Mouse (Mus musculus) mouse embryonic stem cell (cell line): ENCODE measurements around the gene Mt1.
"Not testable (repeated sequence)": the region's sequence is repeated elsewhere in the genome, so short reads cannot be mapped to it uniquely, and the experiment has no call there.

Experiments used
- in situ Hi-C, 2 experiments: fragments of 300-500 bp; cut with MboI; formaldehyde crosslinking; loops; 1 replicate in 1 of 2; 3 replicates in 1 of 2; pipeline ENCODE4 v1.14.3; 2019 to 2020; ENCODE audit warnings: low sequenced_read_pairs in 2 of 2, low pct_unique_long_range_greater_than_20kb in 1 of 2, mixed read lengths in 1 of 2; ENCODE audit not compliant: unreplicated experiment in 1 of 2

Gene Mt1

DNA sequence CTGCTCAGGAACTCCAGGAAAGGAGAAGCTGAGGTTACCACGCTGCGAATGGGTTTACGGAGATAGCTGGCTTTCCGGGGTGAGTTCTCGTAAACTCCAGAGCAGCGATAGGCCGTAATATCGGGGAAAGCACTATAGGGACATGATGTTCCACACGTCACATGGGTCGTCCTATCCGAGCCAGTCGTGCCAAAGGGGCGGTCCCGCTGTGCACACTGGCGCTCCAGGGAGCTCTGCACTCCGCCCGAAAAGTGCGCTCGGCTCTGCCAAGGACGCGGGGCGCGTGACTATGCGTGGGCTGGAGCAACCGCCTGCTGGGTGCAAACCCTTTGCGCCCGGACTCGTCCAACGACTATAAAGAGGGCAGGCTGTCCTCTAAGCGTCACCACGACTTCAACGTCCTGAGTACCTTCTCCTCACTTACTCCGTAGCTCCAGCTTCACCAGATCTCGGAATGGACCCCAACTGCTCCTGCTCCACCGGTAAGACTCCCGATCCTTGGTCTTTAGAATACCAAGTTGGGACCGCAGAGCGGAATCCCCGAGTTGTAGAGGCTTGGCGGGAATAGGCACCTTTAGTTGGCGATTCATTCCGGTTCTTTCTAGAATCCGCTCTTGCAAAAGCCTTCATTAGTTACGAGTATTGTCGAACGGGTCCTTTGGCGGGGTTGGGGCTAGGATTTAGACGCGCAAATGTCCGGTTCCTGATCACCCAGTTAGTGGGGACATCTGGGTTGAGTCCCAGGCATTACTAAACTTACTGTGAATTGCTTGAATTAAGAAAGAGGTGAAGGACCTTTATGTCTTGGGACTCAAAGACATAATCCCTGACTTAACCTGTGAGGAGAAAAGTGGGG lies at the start of gene Mt1:
Mt1 (plus strand) TSS at position 226 of the 856 bp plus-strand sequence.
- in situ Hi-C loops, result no loop called here

DNA sequence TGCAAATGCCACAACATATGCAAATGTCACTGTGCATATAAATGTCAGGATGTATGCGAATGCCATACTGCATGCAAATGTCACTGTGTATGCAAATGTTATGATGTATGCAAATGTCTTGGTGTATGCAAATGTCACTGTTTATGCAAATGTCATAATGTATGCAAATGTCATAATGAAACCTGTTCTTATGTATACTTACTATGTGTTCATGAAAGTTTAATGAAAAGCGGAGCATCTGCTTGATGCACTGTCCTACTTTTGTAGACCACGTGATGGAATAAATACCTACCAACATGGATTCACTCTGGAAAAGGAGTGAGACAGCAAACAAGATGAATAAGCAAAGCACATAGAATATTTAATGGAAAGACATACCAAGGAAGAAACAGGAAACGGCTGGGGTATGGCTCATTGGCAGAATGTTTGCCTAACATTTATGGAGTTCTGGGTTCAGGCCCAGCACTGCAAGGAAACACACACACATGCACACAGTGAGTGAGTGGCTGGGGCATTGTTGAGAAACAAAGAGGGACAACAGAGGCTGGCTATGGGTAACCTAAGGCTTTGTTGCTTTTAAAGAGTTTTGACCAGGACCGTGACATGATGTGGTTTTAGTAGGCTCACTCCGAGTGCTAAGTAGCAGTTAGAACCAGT lies 49.6 kb upstream of the Mt1 start:
- in situ Hi-C loops, result no loop called here

DNA sequence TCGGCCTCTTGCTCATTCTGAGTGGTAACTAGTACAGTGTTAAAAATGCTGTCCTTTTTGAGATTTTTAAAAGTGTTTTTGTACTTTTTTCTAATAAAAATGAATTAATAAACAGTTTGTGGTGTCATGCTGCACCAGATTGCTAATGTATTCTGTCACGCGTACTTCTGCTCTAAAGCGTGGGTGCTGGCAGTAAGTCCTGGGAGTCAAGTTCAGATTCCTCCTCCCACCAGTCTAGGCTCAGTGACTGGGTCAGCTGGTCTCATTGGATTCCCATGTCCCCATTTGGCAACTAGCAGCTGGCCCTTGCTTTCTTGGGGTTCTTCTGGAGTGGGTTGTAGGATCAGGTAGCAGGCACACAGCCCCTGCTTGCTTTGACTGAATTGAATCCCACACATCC lies 48.8 kb upstream of the Mt1 start:
- in situ Hi-C loops, result no loop called here

DNA sequence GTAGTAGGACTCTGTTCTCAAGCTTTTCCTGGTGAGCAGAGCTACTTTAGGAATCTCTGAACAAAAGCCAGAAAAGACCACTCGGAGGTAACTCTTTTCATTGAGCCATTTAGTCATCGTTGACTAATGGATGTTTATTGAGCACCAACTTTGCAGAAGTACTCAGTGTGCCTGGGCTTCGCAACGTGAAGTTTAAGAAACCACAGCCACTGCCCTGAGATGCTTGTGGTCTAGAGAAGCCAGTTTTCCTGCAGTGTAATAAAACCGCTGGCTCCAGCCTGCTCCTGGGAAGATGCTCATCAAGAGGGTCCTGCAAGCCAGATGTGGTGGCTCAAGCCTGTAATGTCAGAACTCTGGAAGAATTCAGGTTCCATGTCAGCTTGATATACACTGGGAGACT lies 46.8 kb upstream of the Mt1 start:
- in situ Hi-C loops, result no loop called here

DNA sequence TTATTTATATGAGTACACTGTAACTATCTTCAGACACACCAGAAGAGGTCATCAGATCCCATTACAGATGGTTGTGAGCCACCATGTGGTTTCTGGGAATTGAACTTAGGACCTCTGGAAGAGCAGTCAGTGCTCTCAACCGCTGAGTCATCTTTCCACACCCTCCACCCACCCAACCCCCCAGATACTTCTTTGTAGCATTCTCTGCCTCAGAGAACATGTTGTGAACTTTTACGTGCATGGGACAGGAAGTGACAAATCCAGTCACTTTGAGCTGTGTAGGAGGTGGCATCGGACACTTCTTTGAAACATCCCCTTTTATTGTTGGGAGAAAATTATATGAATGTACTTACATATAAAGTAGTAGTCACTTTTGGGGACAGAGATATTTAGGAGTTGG lies 44.3 kb upstream of the Mt1 start:
- in situ Hi-C loops, result not testable (repeated sequence)

DNA sequence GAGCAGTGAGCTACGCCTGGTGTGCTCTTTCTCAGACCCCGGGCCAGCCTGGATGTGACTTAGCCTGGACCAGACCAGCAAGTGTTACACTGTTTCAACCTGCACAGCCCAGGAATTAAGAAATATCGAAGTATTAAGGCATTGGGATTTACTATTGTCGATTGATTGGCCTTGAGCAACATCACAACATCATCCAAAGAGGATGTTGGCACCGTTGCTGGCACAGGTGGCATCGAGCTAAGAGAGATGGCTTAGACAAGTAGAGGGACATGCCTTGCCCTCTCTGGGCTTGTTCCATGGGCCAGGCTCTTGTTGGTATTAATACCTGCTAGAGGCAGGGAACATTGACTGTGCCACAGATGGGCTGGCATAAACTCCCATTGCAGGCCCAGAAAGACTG lies 43.3 kb upstream of the Mt1 start:
- in situ Hi-C loops, result no loop called here

DNA sequence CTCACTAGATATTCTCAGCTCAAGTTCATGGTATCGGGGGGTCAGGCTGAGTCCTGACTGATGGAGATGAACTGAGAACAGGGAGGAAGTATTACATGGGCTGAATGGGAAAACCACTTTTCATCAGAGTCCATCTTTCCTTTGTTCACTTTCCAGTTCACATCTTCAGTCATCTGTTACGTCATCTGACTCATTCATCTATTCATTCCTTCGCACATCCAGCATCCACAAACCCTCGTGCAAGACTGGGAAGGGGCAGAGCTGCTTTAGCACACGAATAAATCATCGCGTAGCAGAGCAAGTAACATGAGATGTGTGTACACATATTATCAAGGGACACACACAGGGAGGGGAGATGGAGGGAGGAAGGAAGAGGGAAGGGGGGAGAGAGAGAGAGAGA lies 42.7 kb upstream of the Mt1 start:
- in situ Hi-C loops, result no loop called here

DNA sequence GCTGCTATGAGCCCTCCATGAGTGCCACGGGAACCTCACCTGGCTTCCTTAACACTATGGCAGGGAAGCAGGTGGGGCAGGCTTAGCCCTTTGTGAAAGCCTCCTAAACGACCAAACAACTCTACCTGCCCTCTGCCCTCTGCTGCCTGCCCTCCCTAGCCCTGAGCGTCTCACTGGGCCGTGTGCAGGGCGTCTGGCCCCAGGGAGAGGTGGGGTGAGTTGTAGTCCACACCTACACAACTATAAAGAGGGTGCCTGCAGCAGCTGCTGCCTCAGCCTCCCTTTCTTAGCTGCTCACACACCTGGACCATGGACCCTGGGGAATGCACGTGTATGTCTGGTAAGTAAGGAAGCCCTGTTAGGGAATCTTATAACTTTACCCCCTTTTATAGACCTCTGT lies 41.9 kb upstream of the Mt1 start, which contains the start of gene Mt4:
Mt4 (plus strand) TSS at position 265 of the 400 bp plus-strand sequence.
- in situ Hi-C loops, result no loop called here

DNA sequence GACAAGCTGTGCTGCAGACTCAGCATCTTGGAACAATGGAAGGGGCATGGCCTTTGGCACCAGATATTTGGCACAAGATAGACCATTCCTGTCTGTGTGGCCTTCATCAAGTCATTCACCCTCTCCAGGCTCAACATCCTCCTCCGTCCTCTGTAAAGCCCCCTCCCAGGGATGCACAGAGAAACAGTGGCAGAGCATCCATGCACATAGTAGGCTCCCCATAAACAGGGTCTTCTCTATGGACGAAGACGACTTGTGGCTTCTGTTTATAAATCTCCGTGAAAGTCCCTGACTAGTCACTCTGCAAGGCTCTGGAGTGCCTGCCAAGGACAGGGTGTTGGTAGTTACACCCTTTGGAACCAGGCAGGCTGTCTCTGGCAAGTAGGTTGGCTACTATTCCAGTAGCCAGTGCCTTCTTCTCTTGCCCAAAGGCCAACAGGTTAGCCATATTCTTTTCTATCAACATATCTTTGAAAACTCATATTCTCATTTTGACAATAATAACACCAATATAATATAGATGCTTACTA lies 38.6 kb upstream of the Mt1 start:
- in situ Hi-C loops, result no loop called here

DNA sequence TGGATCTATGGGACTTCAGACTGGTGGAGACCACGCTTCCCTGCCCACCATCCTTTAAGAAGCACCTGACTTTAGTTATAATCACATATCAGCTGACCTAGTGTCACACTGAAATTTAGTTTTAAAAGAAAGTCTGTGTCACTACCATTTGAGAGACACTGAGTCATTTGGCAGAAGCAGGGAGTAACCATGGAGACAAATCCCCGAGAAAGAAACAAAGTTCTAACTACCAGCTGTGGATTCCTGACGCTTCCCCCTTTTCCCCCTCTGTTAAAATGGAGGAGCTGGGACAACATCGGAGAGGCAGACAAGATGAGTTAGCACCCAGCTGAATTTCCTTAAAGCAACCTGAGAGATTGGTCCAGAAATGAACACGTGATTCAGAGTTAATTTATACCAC lies 30.6 kb upstream of the Mt1 start:
- in situ Hi-C loops, result no loop called here

DNA sequence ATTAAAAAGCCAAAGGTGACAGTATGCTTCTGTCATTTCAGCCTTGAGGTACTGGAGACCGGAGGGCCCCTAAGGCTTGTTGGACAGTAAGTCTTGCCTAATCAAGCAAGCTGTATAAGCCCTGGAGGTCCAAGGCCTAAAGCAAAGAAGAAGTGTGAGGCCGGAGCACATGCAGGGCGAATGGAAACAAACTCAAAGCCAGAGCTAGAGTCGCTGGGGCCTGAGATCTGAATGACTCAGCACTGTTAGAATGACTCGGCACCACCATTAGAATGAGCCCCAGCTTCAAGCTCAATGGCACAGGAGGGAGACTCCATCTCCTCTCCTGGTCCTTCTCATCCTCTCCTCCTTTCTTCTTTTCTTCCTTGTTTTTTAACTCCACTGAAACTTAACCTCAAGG lies 28.0 kb upstream of the Mt1 start:
- in situ Hi-C loops, result no loop called here

DNA sequence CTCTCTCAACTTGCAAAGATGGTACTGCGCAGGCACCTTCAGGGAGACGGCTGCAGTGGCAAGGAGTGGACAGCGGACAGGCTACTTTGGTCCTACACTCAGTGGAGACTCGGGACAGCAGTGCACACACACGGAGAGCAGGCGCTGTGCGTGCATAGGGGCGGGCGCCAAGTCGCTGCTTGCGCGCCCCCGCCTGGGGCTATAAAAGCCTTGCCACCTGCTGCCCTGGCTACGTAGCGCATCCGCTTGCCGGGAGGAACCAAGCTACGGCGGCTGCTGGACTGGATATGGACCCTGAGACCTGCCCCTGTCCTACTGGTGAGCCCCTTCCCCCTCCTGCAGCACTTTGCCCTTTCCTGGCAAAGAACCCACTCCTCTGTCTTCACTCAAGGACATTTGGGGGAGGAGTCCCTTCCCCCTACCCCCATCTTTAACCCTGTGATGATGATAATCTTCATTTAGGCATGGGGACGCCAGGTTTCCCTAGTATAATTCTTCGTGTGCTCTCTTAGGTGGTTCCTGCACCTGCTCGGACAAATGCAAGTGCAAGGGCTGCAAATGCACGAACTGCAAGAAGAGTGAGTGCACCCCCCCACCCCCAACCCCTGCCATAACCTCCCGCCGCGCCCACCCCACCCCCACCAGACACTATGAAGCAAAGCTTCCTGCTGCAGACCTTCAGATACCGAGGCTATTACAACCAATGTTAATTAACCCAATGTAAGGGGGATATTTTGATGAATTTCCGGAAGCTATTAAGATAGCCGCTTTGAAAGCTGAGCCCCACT lies 26.2 kb upstream of the Mt1 start, which contains the start of gene Mt3:
Mt3 (plus strand) TSS at position 95 of the 788 bp plus-strand sequence.
- in situ Hi-C loops, result no loop called here

DNA sequence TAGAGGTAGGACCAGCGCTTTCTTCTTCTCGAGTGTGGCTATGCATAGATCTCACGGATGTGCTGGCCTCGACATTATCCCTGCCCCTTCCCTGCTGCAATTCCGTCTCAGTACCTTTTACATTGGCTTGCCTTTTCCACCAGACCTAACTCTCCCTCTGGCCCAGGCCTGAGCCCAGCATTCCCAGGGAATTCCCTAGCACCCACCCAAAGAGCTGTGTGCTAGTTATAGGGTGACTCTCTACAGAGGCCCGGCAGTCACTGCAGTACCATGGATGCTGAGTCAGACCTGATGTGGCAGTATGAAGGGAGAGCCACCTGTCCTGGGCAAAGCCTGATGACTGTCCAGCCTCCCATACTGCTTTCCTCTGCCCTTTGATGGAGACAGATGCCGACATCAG lies 25.4 kb upstream of the Mt1 start:
- in situ Hi-C loops, result no loop called here

DNA sequence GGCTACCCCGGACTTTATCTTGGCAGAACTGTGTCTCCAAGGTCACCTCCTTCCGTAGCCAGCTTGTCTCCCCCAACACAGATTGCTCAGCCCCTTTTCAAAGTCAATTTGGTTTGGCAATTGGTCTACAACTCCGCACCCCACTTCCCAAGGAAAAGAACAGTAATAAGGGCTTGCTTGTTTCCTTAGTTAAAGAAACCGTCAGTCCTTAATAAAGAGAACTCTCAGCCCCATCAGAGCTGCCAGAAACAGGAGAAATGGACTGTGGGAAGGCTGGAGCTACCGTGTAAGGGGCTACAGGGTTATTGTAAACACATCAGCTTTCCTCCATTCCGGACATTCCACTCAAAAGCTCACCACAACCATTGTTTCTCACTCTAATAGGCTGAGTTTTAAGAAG lies 24.3 kb upstream of the Mt1 start:
- in situ Hi-C loops, result no loop called here

DNA sequence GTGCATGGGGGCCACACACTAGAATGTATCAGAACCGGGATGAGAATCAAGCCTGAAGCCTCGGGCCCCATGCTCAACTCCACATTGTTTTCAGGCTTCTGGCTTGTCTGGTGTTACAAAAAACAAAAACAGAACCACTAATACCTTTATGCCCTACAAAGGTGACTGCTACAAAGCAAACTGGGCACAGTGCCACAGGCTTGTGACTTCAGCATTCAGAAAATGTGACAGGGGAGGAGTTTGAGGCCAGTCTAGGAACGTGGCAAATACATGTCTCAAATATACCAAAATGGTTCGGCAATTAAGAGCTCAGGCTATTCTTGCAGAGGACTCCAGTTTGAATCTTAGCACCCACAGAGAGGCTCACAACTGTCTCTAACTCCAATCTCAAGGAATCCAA lies 22.8 kb upstream of the Mt1 start:
- in situ Hi-C loops, result no loop called here

DNA sequence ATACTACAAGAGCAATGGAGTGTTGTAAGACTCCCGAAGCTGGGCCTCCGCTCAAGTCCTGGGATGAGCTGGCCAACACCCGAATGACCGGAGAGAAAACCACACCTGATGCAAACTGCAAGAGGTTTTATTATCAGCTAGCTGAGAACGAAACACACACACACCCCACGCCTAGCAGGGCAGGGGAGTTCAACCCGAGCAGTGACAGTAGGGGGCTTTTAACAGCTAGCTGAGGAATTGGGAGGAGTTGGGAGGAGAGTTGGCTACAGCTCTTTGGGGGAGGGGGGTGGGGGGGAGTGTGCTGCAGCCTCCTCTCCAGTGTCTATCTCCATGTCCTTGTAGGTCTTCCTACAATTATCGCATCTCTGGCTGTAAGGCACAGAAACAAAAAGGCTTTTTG lies 13.1 kb upstream of the Mt1 start:
- in situ Hi-C loops, result loop anchor here in 1 of 2 experiments (5.0 kb wide), 1 partner anchor 37 kb away; no protein-coding TSS in a partner anchor

DNA sequence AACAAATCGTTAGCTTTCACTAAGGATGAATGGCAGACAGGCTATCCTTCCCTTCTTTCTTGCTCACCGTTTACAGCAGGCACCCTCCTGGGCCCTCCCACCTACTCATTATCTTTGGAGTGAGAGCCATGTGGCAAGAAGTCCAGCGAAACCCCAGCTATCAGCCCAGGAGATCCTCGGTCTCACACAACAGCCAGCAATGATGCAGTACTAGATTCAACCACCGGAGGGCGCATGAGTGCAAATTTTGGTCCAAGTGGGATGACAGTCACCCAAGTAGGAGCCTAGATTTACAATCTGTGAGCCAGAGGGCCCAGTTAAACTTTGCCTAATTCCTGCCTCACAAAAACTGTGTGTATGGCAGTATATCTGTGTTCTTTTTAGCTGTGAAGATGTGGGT lies 11.6 kb upstream of the Mt1 start:
- in situ Hi-C loops, result loop anchor here in 1 of 2 experiments (5.0 kb wide), 1 partner anchor 35 kb away; no protein-coding TSS in a partner anchor

DNA sequence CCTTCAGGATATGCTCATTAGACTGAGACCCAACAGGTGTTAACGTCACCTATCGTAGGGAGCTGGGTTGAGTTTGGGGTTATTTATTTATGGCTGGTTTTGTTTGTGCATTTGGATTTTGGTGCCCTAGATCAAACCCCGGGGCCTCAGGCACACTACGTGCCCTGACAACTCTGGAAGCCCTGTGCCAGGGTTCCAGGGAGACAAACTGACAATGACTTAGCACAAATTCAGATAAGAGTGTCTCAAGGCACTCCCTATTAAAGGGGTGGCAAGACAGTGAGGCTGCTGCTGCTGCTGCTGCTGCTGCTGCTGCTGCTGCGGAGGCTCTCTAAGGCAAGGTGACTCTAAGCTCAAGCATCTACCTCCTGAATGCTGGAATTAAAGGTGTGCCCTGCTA lies 9.3 kb upstream of the Mt1 start:
- in situ Hi-C loops, result loop anchor here in 1 of 2 experiments (5.0 kb wide), 1 partner anchor 33 kb away; no protein-coding TSS in a partner anchor

DNA sequence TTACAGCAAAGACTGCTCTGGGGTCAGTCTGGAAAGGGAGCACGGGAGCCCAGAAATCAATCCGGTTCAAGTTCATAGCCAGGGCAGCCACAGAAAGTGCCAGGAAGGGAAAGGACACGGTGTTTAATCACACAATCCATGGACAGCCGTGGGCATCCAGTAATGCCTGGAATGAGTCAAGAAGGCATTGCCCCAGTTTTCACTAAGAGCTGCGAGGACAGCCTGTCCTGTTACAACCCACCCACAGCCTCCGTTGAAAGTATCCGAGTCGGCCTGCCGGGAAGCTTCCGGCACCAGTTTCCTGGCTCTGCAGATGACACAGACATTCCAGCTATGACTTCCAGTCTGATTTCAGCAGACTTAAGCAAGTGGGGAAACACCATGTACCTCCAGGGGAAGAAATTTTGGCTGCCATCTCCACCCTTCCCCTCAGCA lies 7.5 kb upstream of the Mt1 start:
- in situ Hi-C loops, result no loop called here
